Mouse (Mus musculus): ENCODE measurements around the gene Chrna9.

Chrna9 gene

DNA sequence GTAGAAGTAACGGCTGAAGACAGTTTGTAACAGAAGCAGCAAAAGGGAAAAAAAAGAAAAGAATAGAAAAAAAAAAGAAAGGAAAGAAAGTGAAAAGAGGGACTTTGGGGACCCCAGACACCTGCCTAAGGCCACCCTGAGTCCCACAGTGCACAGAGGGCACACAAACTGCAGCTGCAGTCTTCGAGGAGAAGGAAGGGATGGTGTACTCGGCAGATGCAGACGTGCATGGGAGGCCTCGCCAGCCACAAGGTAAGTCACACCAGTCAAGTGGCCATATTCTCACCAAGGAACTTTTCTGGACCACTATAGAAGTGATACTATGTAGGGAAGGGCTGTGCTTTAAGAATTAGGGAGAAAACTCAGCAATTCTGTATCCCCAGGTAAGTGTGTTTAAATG lies at the start of gene Chrna9:
TSS of gene Chrna9 (plus strand) at position 139 of the 400 bp plus-strand sequence.
- DNase-seq (ENCODE audit: low spot score in 2 of 2): no peak

DNA sequence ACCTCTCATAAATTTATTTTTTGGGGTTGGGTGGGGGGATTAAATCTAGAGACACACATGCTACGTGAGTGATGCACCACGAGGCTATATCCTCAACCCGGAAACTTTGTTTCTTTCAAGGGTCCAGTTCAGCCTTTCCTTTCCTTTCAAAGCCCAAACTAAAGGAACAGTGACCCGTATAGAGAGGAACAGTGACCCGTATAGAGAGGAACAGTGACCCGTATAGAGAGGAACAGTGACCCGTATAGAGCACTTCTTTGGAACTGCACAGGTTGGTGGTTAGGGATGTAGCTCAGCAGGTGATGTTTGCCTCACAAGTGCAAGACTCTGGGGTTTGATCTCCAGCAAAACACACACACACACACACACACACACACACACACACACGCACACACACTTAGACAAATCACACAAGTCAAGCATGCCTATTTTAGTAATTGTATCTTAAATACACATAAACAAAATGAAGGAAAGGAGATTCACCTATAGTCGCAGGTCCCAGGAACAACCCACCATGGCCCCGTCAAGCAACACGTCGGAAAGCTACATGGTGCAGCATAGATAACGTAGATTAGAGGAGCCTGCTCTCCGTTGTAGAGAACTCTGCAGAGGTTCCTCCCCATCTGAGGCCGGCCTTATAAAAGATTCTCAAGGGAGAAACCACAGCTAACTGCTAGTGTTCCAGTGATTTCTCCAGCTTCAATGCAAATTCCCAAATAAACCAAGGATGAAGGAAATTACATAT lies 48.9 kb upstream of the Chrna9 start:
- no peak for DNase-seq (ENCODE audit: low spot score in 2 of 2)

DNA sequence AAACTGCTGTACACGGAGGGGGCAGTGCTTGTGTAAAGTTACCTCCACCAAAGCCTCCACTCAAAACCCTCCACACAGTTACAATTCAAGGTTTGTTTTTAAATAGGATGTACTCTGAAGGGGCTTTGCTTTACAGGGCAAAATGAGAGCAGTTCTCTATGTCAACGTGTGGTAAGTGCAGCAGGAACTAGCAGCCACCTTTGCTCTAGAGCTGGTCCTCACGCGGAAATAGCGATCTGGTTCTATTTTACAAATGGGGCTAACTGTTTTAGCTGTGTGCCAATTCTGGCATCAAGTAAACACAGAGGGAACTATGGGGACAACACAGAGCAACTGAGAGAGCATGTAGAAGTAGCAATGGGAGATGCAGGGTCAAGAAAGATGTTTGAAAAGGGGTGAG lies 46.6 kb upstream of the Chrna9 start:
- no peak for DNase-seq (ENCODE audit: low spot score in 2 of 2)

DNA sequence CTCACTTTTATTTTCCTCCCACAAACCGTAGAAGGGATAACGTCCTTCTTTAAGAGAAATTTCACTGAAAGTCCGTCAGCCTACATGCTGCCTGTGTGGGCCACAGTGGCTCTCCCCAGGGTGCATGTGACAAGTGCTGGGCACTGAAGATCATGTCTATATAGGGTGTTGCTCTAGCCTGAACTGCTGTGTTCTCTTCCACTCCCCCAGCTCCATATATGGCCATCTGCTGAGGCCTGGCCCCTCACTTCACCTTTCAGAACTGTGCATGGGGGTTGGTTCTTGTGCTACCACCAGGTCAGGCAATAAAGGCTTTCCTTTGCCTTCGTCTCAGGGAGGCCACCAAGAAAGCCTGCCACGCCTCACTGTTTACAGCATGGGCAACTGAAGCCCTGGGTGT lies 45.7 kb upstream of the Chrna9 start:
- DNase-seq (ENCODE audit: low spot score in 2 of 2): no peak

DNA sequence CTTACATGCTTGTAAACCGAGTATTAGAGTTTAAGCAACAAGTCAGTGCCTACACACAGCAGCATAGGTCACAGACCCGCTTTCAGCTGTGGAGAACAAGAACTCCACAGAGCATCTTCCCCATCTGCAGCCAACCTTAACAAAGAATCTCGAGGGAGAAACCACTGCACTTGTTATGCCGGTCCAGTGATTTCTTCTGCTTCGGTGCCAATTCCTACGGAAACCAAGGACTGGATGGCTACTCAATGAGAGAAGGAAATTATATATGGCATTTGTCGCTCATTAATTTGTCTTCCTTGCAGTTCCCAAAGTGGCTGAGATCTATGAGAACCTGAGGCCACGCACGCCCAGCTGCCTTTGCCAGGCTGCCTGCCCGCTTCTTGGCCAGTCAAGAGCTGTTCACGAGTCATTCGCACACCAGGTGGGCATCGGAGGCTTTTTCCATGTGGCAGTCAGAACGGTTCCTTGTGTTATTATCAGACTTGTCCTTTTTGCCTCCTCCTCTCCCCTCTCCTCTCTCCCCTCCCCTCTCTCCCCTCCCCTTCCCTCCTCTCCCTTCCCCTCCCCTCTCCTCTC lies 43.4 kb upstream of the Chrna9 start:
- no peak for DNase-seq (ENCODE audit: low spot score in 2 of 2)

DNA sequence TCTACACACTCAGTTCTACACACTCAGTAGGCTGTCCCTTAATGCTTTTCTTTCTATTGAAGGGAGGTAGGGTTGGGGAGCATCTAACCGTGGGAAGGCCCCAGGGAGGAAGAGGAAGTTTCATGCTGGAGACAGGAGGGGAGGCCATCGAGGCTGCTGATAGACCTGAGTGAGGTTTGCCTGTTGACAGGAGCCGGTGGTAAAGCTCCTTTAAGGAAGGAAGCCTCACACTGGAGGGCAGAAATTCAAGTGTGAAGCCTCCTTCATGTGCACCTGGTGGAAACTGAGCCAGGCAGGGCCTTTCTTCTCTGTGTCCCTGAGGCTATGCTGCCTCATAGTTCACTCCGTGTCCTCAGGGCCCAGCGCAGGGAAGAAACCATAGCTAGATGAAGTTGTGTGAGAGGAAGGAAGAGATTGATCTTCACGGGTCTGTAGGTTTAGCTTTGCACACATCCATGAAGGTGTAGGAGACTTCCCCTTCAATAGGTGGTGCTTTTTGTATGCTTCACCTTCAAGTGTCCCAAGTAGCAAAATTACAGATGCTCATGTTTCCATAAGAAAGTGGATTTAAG lies 39.5 kb upstream of the Chrna9 start:
- DNase-seq (ENCODE audit: low spot score in 2 of 2): no peak

DNA sequence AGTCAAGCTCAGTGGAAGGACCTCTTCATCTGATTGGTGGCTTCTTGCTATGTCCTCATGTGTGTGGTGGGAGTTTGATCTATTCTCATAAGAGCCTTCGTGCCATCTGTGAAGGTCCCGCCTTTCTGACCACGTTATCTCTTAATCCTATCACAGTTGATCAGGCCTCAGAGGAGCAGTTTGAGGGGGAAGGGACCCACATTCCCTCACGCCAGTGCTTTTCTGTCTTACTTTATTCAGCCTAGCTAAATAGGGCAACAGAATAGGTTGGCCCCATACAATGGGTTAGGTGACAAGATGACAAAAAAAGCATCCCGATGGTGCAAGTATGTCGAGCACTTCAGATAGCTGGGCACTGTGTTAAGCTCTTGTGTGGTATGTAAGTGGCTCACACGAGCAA lies 39.0 kb upstream of the Chrna9 start:
- no peak for DNase-seq (ENCODE audit: low spot score in 2 of 2)

DNA sequence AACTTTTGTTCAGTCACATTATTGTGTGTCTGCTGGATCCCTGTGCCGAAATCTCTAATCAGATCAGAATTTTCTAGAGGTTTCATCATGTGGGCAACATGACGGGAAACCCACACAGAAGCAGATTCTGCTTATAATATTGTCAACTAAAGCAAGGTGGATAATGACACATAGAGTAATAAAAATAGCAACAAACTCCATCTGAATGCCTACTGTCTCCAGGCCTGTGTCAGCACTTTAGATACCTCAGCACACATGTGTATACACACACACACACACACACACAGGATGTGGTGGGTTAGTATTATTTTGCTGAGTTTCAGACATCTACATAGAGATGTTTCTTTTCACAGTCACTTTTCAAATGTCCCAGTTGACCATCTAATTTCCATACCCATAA lies 37.0 kb upstream of the Chrna9 start:
- no peak for DNase-seq (ENCODE audit: low spot score in 2 of 2)

DNA sequence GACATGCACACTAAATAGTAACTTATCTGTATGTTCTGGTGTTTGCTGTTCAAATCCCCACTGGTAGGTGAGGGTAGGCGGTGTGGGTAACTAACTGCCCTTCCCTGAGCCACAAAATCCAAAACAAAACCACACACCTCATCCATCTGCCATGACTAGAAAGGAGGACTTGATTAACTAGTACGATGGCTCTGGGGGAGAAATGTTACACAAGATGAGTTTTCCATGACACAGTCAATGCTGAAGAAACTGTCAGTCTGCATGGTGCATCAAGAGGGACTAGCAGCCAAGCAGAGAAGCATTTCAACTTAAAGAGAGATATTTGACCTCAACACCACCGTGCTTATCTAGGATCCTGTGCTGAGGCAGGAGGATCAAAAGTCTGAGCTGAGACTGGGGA lies 36.0 kb upstream of the Chrna9 start:
- DNase-seq (ENCODE audit: low spot score in 2 of 2): no peak

DNA sequence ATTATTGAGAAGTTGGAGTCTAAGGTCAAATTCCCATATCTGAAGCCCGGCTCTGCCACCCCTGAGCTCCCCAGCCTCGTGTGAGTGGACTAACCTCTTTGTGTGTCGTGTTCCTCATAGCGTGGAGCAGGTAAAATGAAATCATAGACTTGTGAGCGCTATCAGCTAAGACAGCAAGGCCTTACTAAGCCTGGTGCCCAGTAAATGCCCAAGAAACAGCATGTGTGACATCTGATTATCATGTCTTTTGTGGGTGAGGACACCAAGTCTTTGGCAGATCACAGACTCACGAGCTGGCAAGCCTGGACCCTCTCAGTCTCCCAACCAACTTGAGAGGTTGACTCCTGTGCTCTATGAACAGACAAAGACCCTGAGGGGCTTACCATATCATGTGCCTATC lies 34.6 kb upstream of the Chrna9 start:
- DNase-seq (ENCODE audit: low spot score in 2 of 2): no peak

DNA sequence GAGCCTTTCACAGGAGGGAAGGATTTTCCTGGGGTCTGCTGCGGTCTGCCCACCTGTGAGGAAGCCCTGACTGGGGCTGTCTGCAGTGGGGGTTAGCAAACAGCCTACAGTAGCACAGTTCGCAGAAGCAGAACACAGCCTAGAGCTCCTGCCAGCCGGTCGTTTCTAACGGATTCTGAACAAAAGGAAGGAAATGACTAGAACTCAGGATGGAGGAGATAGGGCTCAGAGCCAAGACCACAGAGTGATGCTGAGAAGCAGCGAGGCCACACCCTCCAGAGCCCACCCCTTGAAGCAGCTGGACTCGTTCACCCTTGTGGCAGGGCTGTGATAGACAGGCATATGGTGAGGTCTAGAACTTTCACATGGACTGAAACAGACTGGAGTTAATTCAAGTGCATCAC lies 33.9 kb upstream of the Chrna9 start:
- no peak for DNase-seq (ENCODE audit: low spot score in 2 of 2)

DNA sequence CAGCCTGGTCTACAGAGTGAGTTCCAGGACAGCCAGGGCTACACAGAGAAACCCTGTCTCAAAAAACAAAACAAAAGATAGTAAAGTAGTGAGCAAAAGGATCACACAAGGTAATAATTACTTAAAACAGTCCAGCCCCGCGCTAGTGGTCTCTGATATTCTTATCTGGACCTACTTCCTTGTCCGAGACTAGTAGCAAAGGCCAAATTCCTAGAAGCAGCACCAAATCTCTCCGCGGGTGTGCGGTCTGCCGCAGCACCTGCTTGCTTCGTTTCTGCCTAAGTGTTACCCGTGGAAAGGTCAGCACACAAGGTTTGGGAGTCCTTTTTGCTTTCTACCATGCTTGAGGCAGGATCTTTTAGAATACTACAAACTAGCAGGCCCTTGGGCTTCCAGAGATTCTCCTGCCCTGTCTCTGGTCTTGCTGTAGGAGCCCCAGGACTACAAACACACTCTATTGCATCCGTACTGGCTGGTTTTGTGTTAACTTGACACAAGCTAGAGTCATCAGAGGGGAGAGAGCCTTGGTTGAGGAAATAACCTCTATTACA lies 32.8 kb upstream of the Chrna9 start:
- no peak for DNase-seq (ENCODE audit: low spot score in 2 of 2)

DNA sequence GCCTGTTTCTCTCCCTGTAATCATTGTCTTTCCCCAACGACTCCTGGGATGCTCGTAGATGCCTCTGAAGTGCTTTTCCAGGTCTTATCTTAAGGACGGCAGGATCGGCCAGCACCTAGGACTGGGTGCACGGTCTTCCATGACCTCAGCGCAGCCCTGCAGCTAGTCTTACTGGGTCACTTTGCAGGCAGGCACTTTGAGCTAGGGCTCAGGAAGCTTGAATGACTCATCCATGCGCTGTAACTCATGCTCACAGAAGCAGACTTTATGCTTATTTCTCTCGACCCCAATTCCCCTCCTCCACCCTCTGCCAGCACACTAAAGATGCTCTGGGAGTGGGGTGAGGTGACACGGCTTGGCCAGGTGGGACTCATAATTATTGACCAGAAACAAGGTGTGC lies 31.9 kb upstream of the Chrna9 start:
- no peak for DNase-seq (ENCODE audit: low spot score in 2 of 2)

DNA sequence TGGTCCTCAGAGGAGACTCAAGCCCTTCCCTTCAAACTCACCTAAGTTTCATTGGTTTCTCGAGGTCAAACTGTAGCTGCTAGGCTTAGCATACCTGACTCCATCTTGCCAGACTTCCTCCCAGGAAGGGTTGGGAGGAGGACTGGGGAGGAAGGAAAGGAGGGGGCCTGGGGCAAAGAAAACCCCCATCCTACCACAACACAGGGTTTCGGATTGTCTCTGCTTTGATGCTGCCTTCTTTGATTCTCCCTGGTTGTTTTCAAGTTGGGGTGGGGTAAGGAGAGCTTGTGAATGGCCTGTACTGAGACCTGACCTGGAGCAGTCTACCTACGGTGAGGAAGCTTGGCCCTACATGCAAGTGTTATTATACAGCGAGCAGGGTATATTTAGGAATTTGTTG lies 30.2 kb upstream of the Chrna9 start:
- no peak for DNase-seq (ENCODE audit: low spot score in 2 of 2)

DNA sequence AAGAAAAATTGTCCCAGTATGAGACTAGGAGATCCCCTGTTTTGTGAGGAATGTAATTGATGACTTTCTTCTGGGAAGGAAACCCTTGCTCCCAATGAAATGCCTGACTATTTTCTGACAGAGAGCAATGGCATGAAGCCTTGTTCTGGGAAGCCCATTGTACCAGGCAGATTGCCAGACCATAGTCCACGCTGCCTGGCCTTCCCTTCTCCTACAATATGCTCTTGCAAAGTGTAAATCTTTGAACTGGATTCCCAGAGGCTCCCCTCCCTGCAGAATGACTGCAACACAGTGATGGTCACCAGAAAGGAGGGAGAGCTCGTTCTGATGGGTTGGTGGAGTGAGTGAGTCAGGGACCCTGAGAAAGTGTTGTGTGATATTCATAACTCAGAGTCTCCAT lies 26.0 kb upstream of the Chrna9 start:
- no peak for DNase-seq (ENCODE audit: low spot score in 2 of 2)

DNA sequence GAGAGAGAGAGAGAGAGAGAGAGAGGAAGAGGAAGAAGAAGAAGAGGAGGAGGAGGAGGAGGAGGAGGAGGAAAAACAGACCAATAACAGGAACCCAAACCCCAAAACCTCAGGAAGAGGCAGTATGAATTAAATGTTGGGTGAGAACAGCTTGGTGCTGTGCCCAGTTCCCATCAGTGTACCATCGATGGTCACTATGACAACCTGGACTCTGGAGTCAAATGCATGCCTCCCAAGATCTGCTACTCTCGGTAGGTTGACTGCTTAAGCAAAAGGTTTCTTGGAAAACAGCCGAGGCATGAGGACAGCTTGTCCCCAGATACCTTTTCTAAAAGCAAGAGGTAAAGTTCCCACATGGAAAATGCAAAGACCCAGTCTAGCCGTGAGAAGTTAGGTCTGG lies 25.4 kb upstream of the Chrna9 start:
- DNase-seq (ENCODE audit: low spot score in 2 of 2): no peak

DNA sequence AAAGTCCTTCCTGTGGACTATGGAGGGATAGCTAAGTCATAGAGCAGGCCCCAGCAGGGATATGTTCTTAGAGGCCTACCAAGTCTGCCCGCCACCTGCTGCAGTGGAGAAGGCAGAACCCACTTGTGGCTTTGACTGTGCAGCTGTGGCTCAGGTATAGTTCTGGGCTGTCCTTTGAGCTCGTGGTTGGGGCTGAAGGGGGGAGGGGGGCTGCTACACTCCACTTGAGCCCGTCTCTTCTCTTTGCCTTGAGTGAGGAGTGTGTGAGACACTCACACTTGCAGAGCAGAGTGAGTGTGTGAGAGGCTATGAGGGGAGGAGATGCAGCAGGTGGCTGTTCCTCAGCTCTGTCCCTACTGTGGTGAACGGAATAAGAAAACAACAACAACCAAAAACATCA lies 24.3 kb upstream of the Chrna9 start:
- DNase-seq (ENCODE audit: low spot score in 2 of 2): no peak

DNA sequence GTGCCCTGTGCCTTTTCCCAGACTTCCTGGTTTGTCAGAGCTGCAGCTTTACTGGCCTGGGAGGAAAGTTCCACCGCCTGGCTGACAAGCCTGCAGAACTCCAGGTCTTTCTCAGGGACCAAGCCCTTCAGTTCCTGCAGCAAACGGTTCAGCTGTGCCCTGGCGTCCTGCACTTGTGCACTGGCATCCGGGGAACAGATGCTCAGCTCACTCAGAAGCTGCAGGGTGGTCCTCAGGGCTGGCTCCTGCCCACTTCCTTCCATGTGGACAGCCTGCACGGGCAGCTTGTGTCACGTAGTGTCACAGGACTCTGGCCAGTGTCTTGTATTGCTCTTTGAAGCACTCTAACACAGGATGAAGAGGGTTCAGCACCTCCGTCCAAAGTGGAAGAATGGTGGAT lies 23.0 kb upstream of the Chrna9 start:
- no peak for DNase-seq (ENCODE audit: low spot score in 2 of 2)

DNA sequence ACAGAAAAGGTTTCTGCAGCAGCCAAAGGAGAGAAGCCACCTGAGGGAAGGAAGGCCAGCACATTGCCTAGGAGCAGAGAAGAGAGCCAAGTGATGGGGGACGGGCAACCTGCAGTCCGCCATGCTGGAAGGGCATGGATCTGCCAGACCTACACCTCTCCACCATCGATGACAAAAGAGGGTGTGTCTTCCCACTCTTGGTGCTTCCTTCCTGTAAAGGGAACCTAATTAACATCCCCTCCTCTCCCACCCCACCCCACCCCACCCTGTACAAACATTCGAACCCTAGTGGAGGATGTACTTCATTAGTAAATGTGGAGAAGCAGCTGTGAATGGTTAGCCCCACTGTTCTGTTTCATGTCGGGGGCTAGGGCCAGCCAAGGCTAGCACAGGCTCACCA lies 22.5 kb upstream of the Chrna9 start:
- DNase-seq (ENCODE audit: low spot score in 2 of 2): no peak

DNA sequence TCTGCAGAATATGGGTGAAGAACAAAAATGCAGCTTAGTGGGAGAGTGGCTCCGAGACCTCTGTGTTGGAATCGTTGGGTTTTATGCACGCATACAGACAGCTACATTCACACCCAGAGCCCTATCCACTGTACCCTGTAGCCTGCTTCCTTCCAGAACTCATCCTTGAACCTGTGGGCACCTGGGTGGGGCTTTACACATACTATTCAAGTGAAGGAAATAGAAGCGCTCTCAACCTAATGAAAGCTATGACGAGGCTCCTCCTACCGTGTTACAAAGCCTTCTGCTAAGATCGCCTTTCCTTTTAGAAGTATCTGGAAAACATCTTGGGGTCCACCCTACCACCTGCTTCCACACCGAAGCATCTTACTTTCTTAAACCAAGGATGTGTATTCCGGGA lies 21.6 kb upstream of the Chrna9 start:
- DNase-seq (ENCODE audit: low spot score in 2 of 2): no peak

DNA sequence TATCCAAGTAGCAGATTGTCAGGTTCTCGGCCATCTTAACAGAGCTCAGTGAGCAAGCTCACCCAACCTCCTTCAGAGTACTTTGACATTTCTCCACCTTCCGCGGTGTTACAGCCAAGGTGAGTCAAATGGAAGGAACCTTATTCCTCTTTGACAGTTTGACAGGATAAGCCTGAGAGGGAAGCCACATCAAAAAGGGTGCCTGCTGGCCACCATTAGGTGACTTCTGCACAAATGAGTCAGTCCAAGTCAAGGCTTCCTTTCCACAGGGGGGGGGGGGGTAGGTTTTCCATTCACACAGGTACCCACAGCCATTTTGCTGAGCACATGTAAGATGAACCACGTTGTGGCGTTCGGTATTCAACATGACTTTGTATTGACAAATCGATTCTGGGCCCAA lies 20.4 kb upstream of the Chrna9 start:
- no peak for DNase-seq (ENCODE audit: low spot score in 2 of 2)

DNA sequence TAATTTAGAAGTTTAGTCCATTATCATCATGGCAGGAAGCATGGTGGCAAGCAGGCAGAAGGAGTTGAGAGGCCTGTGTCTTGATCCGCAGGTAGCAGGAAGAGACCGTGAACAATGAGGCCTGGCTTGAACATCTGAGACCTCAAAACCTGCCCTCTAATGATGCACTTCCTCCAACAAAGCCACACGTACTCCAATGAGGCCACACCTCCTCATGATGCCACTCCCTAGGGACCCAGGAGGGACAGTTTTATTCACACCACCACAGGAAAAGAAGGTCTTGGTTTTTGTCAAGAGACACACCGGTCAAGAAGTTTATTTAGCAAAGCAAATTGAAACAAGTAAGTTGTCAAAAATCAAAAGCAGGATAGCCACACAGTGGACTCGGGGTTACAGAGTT lies 17.8 kb upstream of the Chrna9 start:
- DNase-seq (ENCODE audit: low spot score in 2 of 2): no peak

DNA sequence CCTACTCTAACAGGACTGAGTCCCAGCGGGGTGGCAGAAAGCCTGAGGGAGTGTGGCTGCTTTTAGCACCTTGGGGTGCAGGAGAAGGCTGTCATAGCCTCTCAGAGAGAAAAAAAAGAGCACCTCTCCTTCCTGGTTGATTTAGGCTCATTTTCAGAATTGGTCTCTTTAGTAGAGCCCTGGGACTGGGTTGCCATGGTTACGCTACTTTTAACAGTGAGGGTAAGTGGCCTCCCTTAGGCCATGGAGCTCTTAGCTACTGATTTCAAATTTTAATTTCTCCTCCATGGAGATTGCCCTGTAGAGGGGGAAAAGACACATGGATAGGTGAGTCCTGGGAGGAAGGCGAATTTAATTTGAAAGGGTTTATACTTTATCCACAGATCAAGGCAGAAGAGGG lies 16.1 kb upstream of the Chrna9 start:
- DNase-seq (ENCODE audit: low spot score in 2 of 2): no peak
